Mouse (Mus musculus): ENCODE data around the gene Gsto1.

DNA sequence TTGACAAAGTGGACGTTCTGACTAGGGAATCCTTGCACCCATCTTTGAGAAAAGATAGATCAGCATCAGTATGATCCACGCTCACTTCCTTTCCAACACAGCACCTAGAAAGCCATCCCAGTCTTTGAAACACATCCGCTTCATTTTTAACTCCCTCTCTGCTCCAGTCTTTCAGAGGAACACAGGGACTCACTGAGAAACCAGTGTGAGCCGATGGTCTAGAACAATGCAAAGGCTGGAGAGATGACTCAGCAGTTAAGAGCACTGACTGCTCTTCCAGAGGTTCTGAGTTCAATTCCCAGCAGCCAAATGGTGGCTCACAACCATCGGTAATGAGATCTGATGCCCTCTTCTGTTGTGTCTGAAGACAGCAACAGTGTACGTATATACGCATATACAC is 19.0 kb upstream of the Gsto1 start:
- TF ChIP-seq GATA1 (IDR thresholded peaks at IDR 0.05; ENCODE audit: borderline replicate concordance, low read length), result no peak
- no peak for TF ChIP-seq FLI1 (IDR thresholded peaks at IDR 0.05; ENCODE audit: low read length)

All from megakaryocyte, embryonic 14.5 days (primary cell).